Mouse (Mus musculus): ENCODE measurements around the gene Tmem39b. TPM values are rescaled to one million over a fixed set of nuclear protein-coding genes. Genes with fewer than 3 reads are reported as not detected.
A peak's percentile ranks its signal among the peaks of the same experiment; 100 is the strongest.

Tmem39b gene
- polyA plus RNA-seq, 1 experiment from 2014 or later = 23.3 TPM

DNA sequence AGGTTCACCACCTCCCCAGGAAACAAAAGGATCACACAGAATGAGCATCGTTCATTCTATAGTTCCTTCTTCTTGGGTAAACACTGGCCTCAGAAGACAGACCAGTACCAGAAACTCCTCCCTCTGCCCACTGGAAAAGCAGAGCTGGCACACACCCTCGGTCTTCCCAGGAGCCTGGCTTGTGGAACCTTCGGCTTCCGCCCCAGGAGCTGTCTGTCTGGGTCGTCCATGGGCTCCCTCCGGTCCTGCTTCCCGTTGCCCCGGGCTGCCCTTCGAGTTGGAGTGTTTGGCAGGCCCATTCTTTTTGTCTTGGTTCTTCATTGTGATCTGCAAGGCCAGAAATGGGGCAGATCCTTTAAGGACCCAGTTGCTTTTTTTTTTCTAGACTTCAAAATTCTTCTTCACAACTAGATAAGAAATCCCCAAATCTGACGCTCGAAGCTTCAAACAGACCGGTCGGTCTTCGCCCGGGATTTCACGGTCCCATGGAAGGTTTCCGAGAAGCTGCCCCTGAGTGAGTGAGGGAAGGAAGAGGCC is 56.5 kb downstream of the Tmem39b start:
- H3K4me1 ChIP-seq (ENCODE audit: control insufficient read depth, insufficient read depth, low read length) = peaks cover 13% of the 10 kb centered on the region
- H3K9ac ChIP-seq (replicated peaks; ENCODE audit: low read depth, low read length) = peak overlapping the region; percentile 65
- H3K9me3 ChIP-seq (ENCODE audit: control insufficient read depth, low read length) = no peaks in the 10 kb centered on the region
- H3K36me3 ChIP-seq (ENCODE audit: control insufficient read depth, insufficient read depth, low read length) = peaks cover 31% of the 10 kb centered on the region
- ATAC-seq (ENCODE audit: low read depth) = no peak
- peak overlapping the region; percentile 47 for H3K4me3 ChIP-seq (ENCODE audit: low read depth, low read length)
- H3K27me3 ChIP-seq (ENCODE audit: control insufficient read depth, insufficient read depth, low read length) = no peaks in the 10 kb centered on the region
- peak overlapping the region; percentile 90 for H3K27ac ChIP-seq (ENCODE audit: low read depth, low read length)
- 4% methylated on average over 17 of the region's 17 CpGs for WGBS
- H3K4me2 ChIP-seq (ENCODE audit: low read depth, low read length) = peak overlapping the region; percentile 89

DNA sequence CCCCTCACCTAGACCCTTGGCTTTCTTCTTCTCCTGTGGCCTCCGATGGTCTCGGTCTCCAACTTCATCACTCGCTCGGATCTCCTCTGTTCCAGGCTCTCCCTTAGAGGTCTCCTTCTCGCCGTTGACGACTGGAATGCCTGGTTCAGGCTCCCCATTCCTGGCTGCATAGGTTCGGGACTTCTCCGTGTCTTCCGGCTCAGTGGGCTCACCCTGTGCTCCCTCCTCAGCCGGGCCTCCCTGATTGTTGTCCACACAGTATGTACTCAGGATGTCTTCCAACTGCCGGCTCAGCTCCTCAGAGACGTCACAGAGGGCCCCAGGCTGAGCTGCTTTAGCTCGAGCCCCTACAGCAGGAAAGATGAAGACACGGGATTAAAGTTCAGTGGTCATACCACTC is 57.4 kb downstream of the Tmem39b start:
- peaks cover 13% of the 10 kb centered on the region for H3K4me1 ChIP-seq (ENCODE audit: control insufficient read depth, insufficient read depth, low read length)
- no peaks in the 10 kb centered on the region for H3K9me3 ChIP-seq (ENCODE audit: control insufficient read depth, low read length)
- 0 out of 2 replicates have a peak overlapping the region, but pooled peaks have one; percentile 47 for H3K4me3 ChIP-seq (ENCODE audit: low read depth, low read length)
- peak overlapping the region; percentile 89 for H3K4me2 ChIP-seq (ENCODE audit: low read depth, low read length)
- H3K9ac ChIP-seq (replicated peaks; ENCODE audit: low read depth, low read length) = peak overlapping the region; percentile 65; the same call in 1 of the 2 replicates
- H3K36me3 ChIP-seq (ENCODE audit: control insufficient read depth, insufficient read depth, low read length) = peaks cover 32% of the 10 kb centered on the region
- no peak for ATAC-seq (ENCODE audit: low read depth)
- no peaks in the 10 kb centered on the region for H3K27me3 ChIP-seq (ENCODE audit: control insufficient read depth, insufficient read depth, low read length)
- WGBS = 88% methylated on average over 15 of the region's 15 CpGs
- H3K27ac ChIP-seq (ENCODE audit: low read depth, low read length) = no peak overlapping the region

DNA sequence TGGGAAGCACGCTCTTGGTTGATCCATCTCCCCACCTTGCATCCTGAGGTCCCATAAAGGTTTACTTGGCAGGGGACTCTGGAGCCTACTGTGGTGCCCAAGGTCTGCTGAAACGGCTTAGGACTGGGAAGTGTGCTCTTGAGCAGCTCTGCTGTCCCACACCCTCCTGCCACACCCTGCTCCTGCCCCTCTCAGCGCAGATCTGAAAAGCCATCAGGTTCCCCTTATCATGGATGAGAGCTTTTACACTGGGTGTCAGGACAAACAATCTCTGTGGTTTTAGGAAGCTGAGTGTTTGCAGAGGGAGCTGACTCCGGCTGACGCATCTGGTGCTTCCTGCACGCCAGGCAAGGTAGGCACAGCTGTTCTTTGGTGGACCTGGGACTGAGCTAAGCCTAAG is 62.8 kb downstream of the Tmem39b start:
- Histone ChIP-seq H3K36me3 (ENCODE audit: control insufficient read depth, insufficient read depth, low read length) (peaks cover 81% of the 10 kb centered on the region), H3K4me2 (ENCODE audit: low read depth, low read length) (no peak overlapping the region), H3K9ac (replicated peaks; ENCODE audit: low read depth, low read length) (no peak overlapping the region), H3K4me3 (ENCODE audit: low read depth, low read length) (no peak overlapping the region), H3K9me3 (ENCODE audit: control insufficient read depth, low read length) (no peaks in the 10 kb centered on the region), H3K27me3 (ENCODE audit: control insufficient read depth, insufficient read depth, low read length) (no peaks in the 10 kb centered on the region), H3K27ac (ENCODE audit: low read depth, low read length) (no peak overlapping the region), H3K4me1 (ENCODE audit: control insufficient read depth, insufficient read depth, low read length) (peaks cover 2% of the 10 kb centered on the region; the same call in 1 of the 2 replicates)
- no peak for ATAC-seq (ENCODE audit: low read depth)
- WGBS = 92% methylated on average over 6 of the region's 6 CpGs

DNA sequence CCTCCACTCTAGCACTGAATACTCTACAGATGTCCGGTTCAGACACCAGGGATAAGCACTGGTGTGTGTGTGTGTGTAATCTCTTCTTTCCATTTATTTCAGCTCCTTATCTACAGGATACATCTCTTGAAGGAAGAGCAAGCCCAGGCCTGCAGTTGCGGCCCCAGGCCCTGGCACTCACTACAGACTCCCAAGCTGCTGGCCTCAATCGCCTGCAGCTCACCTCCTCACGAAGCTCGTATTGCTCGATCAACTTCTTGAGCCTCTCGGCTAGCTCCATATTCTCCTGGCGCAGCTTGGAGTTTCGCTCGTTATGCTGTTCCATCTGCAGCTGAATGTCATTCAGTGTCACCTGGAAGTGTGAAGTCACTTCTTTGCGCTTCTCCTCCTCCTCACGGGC is 64.8 kb downstream of the Tmem39b start:
- 94% methylated on average over 12 of the region's 12 CpGs for WGBS
- Histone ChIP-seq H3K4me3 (ENCODE audit: low read depth, low read length) (no peak overlapping the region), H3K27me3 (ENCODE audit: control insufficient read depth, insufficient read depth, low read length) (no peaks in the 10 kb centered on the region), H3K4me1 (ENCODE audit: control insufficient read depth, insufficient read depth, low read length) (no peaks in the 10 kb centered on the region), H3K9ac (replicated peaks; ENCODE audit: low read depth, low read length) (no peak overlapping the region), H3K9me3 (ENCODE audit: control insufficient read depth, low read length) (no peaks in the 10 kb centered on the region), H3K27ac (ENCODE audit: low read depth, low read length) (no peak overlapping the region), H3K4me2 (ENCODE audit: low read depth, low read length) (no peak overlapping the region), H3K36me3 (ENCODE audit: control insufficient read depth, insufficient read depth, low read length) (peaks cover 88% of the 10 kb centered on the region)
- ATAC-seq (ENCODE audit: low read depth) = no peak

DNA sequence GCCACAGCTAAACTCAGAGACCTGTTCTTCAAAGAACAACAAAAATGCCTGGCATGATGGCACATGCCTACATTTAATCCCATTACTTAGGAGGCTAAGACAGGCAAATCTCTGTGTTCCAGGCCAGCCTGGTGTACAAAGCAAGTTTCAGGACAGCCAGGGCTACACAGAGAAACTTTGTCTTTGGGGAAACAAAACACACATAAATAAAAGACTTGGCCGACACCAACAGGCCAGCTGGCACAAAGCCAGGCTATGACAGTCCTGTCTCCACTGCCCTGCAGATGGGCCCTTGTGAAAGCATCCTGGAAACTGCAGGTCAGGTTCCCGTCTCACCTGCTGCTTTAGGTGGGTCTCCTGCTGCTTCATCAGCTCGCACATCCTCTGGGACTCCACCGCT is 65.7 kb downstream of the Tmem39b start:
- Histone ChIP-seq H3K27me3 (ENCODE audit: control insufficient read depth, insufficient read depth, low read length) (no peaks in the 10 kb centered on the region), H3K9me3 (ENCODE audit: control insufficient read depth, low read length) (no peaks in the 10 kb centered on the region), H3K4me2 (ENCODE audit: low read depth, low read length) (no peak overlapping the region), H3K9ac (replicated peaks; ENCODE audit: low read depth, low read length) (no peak overlapping the region), H3K4me3 (ENCODE audit: low read depth, low read length) (no peak overlapping the region), H3K4me1 (ENCODE audit: control insufficient read depth, insufficient read depth, low read length) (no peaks in the 10 kb centered on the region), H3K36me3 (ENCODE audit: control insufficient read depth, insufficient read depth, low read length) (peaks cover 81% of the 10 kb centered on the region), H3K27ac (ENCODE audit: low read depth, low read length) (no peak overlapping the region)
- ATAC-seq (ENCODE audit: low read depth) = no peak
- WGBS = 69% methylated on average over 4 of the region's 4 CpGs

Small RNA genes within 50 kb of the gene (microRNA-seq; reads per million reads assigned to microRNA genes)
- not detected for gene Mir7016

Other genes with a start within 250 kb of the Tmem39b start
- gene Bsdc1, start 235.3 kb downstream of the Tmem39b start, polyA plus RNA-seq (2014; fragmentation: Nextera tagmentation; extraction: Ambion mirVana) = 32.8 and 33.2 TPM in 2 replicates
- 0.27 and 0.32 TPM in 2 replicates for gene Tssk3, start 205.8 kb downstream of the Tmem39b start, polyA plus RNA-seq (2014; fragmentation: Nextera tagmentation; extraction: Ambion mirVana)
- gene Fam229a, start 205.6 kb downstream of the Tmem39b start, polyA plus RNA-seq (2014; fragmentation: Nextera tagmentation; extraction: Ambion mirVana) = 0.64 TPM in 1 of 2 replicates, not detected in the other
- 1,581 and 1,634 TPM in 2 replicates for gene Marcksl1, start 183.3 kb downstream of the Tmem39b start, polyA plus RNA-seq (2014; fragmentation: Nextera tagmentation; extraction: Ambion mirVana)
- 67.2 and 94.0 TPM in 2 replicates for gene Hdac1, start 154.1 kb downstream of the Tmem39b start, polyA plus RNA-seq (2014; fragmentation: Nextera tagmentation; extraction: Ambion mirVana)
- gene Lck, start 123.2 kb downstream of the Tmem39b start, polyA plus RNA-seq (2014; fragmentation: Nextera tagmentation; extraction: Ambion mirVana) = 10.0 and 10.5 TPM in 2 replicates
- not detected in 2 replicates for gene Fam167b, start 118.3 kb downstream of the Tmem39b start, polyA plus RNA-seq (2014; fragmentation: Nextera tagmentation; extraction: Ambion mirVana)
- gene Eif3i, start 96.2 kb downstream of the Tmem39b start, polyA plus RNA-seq (2014; fragmentation: Nextera tagmentation; extraction: Ambion mirVana) = 206 and 221 TPM in 2 replicates
- gene Tmem234, start 96.2 kb downstream of the Tmem39b start, polyA plus RNA-seq (2014; fragmentation: Nextera tagmentation; extraction: Ambion mirVana) = 188 and 191 TPM in 2 replicates
- 3.9 and 4.7 TPM in 2 replicates for gene Dcdc2b, start 82.6 kb downstream of the Tmem39b start, polyA plus RNA-seq (2014; fragmentation: Nextera tagmentation; extraction: Ambion mirVana)
- gene Iqcc, start 77.7 kb downstream of the Tmem39b start, polyA plus RNA-seq (2014; fragmentation: Nextera tagmentation; extraction: Ambion mirVana) = 28.2 and 33.3 TPM in 2 replicates
- gene Ccdc28b, start 72.9 kb downstream of the Tmem39b start, polyA plus RNA-seq (2014; fragmentation: Nextera tagmentation; extraction: Ambion mirVana) = 136 and 141 TPM in 2 replicates
- 40.1 and 46.0 TPM in 2 replicates for gene Txlna, start 55.8 kb downstream of the Tmem39b start, polyA plus RNA-seq (2014; fragmentation: Nextera tagmentation; extraction: Ambion mirVana)
- gene Kpna6, start 24.1 kb downstream of the Tmem39b start, polyA plus RNA-seq (2014; fragmentation: Nextera tagmentation; extraction: Ambion mirVana) = 17.2 and 19.7 TPM in 2 replicates
- gene Khdrbs1, start 45.5 kb upstream of the Tmem39b start, polyA plus RNA-seq (2014; fragmentation: Nextera tagmentation; extraction: Ambion mirVana) = 105 and 141 TPM in 2 replicates
- gene Ptp4a2, start 114.4 kb upstream of the Tmem39b start, polyA plus RNA-seq (2014; fragmentation: Nextera tagmentation; extraction: Ambion mirVana) = 163 and 234 TPM in 2 replicates
- gene Spocd1, start 232.4 kb upstream of the Tmem39b start, polyA plus RNA-seq (2014; fragmentation: Nextera tagmentation; extraction: Ambion mirVana) = not detected in 2 replicates